Mouse (Mus musculus) 3T3-L1 (cell line): ENCODE measurements around the gene Spaca7.
"Not testable (repeated sequence)": the region's sequence is repeated elsewhere in the genome, so short reads cannot be mapped to it uniquely, and the experiment has no call there.

Experiments
- DNase-seq: peaks from one replicate; pipeline ENCODE4 v3.0.0-alpha.2; 2015; ENCODE audit warnings: low read depth, low spot score

Spaca7 gene

DNA sequence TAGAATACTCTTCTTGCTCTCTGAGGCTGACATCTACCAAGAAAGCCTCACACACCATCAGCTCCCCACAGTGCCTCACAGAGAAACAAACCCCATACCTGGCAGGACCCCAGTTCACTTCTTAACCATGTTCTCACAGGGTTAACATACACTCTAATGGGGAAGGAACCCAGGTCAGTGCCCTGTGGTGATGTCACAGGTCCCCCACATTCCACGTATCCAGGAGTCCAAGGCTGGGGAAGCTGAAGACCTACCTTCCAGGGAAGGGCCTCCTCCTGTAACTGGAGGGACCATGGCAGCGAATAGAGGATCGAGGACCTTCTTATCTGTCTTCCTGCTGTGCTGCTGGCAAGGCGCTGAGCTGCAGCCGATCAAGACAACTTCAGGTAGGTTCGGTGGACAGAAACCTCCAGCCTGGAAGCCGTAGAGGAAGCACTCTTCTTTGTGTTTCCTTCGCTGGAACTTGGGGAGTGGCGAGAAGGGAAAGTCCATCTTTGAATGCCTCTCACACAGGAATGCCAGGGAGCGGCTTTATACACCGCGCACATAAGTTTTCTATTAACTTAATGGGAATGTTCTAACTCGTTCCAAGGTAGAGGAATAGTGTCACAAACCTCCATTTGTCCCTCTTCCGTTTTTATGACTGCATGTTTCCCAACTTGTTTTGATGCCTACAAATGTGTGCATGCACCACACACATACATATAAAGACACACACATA lies at the start of gene Spaca7:
TSS of gene Spaca7 (plus strand) at position 216 of the 721 bp plus-strand sequence.
- no peak for DNase-seq

DNA sequence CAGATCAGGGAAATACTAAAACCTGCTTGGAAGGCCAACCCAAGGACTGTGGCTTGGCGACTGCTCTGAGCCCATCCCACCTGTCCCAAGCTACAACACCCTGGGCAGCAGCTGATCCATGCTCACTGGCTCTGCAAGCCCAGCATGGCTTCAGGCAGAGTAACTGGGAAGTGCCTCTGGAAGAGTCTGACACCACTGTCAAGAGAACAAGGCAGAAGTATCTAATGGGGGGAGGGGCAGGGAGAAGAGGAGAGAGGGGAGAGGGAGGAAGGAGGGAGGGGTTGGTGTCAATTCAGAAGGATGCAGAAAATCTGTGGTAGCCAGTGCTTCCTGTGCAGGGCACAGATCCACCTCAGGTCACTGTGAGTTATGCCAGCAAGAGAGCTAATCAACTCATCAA lies 48.5 kb upstream of the Spaca7 start:
- no peak for DNase-seq

- no peak for DNase-seq
These were observed 44.2 kb upstream of the Spaca7 start for GRCm38 (mm10) chr8:12528659-12529058.

DNA sequence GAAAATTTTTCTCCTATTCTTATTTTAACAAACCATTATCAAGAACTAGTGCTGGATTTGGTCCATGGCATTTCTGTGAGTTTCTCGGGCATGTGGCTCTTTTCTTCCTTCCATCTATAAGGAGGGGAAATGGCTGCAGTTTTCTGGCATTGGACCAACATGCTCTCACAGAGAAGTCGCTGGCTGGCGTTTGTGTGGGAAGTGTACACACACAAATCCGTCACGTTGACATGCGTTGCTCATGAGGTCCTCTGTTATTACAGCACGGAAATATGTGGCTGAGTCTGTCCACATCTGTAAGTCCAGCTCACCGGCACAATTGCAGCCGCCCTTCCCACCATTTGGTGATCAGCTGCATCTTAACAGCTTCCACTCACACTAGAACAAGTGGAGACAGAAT lies 37.2 kb upstream of the Spaca7 start:
- DNase-seq = no peak

- DNase-seq = no peak
These were observed 36.5 kb upstream of the Spaca7 start for GRCm38 (mm10) chr8:12536306-12536705.

GRCm38 (mm10) chr8:12545236-12545635 lies 27.6 kb upstream of the Spaca7 start:
- DNase-seq = no peak

- DNase-seq = no peak
These were observed 27.2 kb upstream of the Spaca7 start for GRCm38 (mm10) chr8:12545671-12546070.

- DNase-seq = no peak
These were observed 25.2 kb upstream of the Spaca7 start for GRCm38 (mm10) chr8:12547466-12548220.

DNA sequence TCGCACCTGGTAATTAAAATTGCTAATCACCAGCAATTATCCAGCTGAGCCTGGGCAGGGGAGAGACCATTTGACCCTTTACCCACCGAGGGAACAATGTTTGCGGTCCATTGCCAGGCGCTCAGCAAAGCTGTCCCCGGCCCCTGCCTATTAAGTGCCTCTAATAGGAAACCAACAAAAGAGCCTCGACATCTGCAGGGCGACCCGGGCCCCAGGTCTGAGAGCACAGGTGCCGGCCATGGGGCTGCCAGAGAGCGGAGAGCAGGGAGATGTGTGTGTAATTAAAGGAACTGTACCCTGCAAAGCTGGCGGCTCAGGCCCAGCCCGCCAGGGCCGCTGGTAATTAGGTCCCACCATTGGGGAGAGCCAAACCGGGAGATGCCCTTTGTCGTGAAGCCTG lies 24.6 kb upstream of the Spaca7 start:
- DNase-seq = no peak

- no peak for DNase-seq
These were observed 24.1 kb upstream of the Spaca7 start for GRCm38 (mm10) chr8:12548680-12549079.

DNA sequence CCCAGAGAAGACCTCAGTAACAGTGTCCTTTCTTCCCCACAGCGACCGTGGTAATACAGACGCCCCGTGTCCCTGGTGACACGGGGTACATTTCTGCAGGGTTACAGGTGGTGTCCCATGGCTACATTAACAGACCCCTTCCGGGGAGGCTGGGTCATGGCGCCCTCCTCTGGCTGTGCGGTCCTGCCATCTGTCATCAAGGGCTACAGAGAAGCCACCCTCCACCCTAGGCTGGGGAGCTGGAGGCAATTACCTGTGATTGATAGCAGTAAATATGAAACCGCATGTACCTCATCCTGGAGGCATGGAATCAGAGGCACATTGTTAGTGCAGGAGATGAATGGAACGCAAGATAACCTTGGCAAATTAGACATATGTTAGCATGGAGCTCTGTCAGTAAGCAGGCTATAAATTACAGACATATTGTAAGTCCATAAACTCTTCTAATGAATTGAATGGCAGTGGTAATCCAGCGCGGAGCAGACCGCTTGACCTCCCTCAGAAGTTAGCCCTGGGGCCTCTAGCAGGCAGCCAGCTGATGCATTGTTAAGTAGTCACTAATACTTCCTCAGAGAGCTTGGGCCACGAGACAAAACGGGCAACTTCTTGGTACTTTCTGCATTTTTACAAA lies 17.2 kb upstream of the Spaca7 start:
- DNase-seq = no peak

DNA sequence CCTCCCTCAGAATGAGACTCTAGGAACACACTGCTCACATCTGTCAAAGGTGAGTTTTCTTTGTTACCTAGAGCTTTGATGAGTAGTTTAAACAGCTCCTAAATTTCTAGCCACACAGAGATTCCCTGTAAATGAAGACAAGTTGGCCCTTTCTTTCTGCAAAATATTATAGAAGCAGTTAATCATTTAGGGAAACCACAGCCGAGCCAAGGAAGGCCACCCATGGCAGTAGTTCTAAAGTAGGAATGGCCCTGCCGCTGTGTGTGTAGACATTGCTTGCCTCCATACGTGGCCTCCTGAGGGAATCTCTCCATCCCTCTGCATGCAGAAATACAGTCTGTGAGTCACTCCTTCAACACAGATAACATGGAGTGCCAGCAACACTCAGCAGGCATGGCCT lies 14.0 kb upstream of the Spaca7 start:
- DNase-seq = no peak

DNA sequence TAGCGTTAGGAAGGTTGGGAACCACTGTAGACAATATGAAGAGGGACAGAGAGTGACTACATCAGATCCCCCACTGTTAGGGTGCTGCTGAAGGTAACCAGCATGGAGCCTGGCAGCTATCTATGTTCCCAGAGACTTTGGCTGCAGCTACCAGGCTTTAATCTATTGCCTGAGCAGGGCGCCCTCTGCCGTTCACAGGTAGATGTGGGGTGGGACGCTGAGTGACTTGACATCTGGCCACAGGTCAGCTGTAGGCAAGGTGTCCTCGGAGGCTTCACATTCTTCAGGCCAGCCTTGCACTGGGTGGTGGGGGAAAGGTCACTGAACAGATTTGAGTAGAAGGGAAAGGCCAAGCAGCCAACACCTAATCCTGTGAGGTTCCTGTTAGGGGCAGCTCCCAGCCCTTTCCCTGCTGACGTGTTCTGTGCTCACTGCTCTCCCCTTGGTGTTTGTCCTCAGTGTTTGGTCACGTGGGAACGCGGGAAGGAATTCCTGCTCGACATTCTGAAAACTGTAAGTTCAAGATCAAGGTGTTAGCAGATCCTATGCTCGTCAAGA lies 11.3 kb upstream of the Spaca7 start:
- DNase-seq = peak; percentile 72

DNA sequence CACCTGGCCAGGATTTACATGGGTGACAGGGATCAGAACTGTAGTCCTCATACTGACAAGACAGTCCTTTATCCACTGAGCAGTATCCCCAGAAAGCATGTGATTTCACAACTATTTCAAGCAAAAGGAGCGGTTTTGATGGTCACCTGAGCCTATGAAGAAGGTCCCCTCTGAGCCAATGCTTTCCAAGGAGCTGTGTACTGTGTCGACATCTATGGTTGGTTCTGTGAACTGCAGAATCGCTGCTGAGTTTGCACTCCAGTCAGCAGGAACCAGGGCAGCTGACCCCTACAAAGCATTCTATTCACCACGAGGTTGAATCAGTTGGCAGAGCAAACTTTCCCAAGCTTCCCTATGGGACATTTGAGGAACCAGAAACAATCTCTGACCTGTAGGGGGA lies 8.5 kb upstream of the Spaca7 start:
- peak; percentile 68 for DNase-seq

DNA sequence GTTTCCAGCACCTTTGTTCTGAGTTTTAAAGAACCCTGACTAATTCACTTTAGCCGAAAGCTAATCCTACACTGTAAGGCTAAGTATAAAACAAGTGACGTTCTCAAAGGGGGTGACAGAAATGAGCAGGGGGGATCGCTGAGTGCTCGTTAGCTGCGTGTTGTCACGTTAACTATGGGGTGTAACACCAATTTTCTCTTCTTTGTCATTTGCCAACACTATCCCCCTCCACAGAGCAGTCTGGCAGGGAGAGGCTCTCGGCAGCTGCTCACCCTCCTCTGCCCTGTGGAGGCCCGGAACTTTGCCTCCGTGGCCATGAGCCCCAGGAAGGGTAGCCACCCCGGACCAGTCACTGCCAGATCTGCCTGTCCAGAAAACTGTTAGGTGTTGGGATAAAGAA lies 7.3 kb upstream of the Spaca7 start:
- no peak for DNase-seq

DNA sequence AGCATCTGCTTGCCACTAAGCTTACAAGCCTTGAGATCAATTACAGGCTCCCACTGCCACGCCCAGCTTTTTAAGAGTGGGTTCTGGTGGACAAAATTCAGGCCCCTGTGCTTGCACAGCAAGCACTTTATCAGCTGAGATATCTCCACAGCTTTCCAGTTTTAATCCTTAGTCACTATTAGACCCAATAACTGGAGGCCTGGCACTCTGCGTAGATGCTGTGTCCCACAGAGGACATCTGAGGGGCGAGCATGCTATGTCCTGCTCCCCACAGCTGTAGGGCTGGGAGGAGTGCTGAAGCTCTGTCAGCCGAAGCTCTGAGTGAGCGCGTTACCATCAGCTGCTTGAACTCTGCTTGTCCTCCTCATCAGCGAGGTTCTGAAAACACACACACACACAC lies 6.3 kb upstream of the Spaca7 start:
- DNase-seq = no peak

- DNase-seq = no peak
These were observed 3.2 kb downstream of the Spaca7 start for GRCm38 (mm10) chr8:12576003-12576402.

DNA sequence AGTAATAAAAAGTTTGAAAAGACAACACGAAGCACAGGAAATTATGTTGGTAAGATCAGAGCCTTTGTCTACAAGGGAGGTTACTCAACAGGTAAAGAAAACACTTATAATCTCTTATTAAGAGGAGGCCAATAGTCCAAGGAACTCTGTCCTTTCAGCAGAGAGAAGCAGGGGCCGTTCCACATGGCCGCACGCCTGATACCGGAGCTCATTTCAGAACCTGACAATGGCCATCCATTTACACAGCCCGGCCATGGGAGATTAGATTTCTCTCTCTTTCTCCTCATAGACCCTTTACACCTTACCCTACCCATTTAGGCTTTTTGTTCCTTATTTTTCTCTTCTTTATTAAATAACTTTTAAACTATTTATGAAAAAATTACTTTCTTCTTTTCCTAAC lies 3.9 kb downstream of the Spaca7 start:
- DNase-seq = no peak

DNA sequence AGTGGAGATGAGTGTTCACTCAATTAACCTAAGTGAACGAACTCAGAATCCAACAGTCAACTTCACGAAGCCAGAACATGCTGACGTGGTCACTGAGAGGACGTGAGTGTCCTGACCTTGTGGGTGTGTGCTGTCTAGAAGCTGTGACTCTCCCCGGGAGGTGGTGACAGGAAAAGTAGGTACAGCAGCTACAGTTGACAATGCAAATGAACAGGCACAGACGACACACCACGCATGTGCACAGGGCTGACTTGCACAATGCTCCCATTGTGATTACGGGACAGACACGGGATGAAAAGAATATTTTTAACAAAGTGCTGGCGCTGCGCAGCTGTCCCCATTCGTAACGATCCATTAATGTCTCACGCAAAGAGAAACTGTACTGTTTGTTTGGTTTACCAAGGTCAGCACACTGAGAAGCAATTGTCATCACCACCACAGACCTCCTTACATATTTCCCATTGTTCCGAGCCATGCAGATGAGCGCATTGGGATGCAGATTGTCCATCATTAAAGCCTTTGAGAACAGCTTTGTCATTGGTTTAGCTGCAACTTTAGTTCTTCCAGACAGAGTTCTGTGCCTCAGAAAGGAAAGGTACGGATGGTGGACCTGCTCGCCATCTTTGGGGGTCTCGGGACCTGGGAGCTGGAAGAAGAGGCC lies 6.6 kb downstream of the Spaca7 start:
- not testable (repeated sequence) for DNase-seq

GRCm38 (mm10) chr8:12583785-12584184 lies 11.0 kb downstream of the Spaca7 start:
- no peak for DNase-seq

GRCm38 (mm10) chr8:12607223-12607622 lies 34.4 kb downstream of the Spaca7 start:
- peak; percentile 85 for DNase-seq

DNA sequence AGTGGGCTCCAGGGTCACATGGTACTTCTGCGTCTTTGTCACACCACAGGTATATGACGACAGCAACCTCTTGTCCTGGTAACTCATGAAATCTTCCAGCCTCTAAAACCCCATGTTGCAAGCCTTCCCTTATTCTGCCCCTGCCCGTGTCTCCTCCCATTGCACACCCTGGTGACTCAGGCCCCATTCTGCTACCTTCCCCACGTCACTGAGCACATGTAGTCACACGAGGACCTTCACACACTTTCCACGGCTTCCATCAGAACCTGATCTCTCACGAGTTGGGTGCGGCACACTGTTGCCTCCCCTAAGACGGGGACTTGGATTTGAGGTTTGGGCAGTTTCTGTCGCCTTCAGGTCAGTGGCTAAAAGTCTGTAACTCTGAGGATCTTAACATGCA lies 36.0 kb downstream of the Spaca7 start:
- no peak for DNase-seq
